Mouse (Mus musculus) liver, embryonic 16.5 days (tissue): Measurements from ENCODE around the gene Hc. TPM values are rescaled to one million over a fixed set of nuclear protein-coding genes. Genes with fewer than 3 reads are reported as not detected.

Experiments
- ATAC-seq: fragments of 200-750 bp; cut with Nextera tagmentation; 2 replicates; pipeline ENCODE4 v1.8.0; 2017; ENCODE audit warnings: low read depth, mild to moderate bottlenecking, moderate number of reproducible peaks, moderate library complexity
- H3K27ac ChIP-seq: fragments of 300-500 bp; sonication (generic); 2 replicates; pipeline ENCODE4 v1.5.1; 2014; ENCODE audit warnings: mild to moderate bottlenecking, low read length
- H3K27me3 ChIP-seq: fragments of 300-500 bp; sonication (generic); 2 replicates; pipeline ENCODE4 v1.6.1; 2014; ENCODE audit warnings: low read depth, low read length, mixed read lengths; ENCODE audit not compliant: control insufficient read depth, insufficient read depth
- H3K36me3 ChIP-seq: fragments of 300-500 bp; sonication (generic); 2 replicates; pipeline ENCODE4 v1.6.1; 2014; ENCODE audit warnings: mild to moderate bottlenecking; ENCODE audit not compliant: control insufficient read depth, insufficient read depth
- H3K4me1 ChIP-seq: fragments of 300-500 bp; sonication (generic); 2 replicates; pipeline ENCODE4 v1.6.1; 2014; ENCODE audit warnings: low read depth, low read length, mixed read lengths; ENCODE audit not compliant: control insufficient read depth
- H3K4me2 ChIP-seq: fragments of 300-500 bp; sonication (generic); 2 replicates; pipeline ENCODE4 v1.6.1; 2014; ENCODE audit warnings: low read depth, low read length, mixed read lengths
- H3K4me3 ChIP-seq: fragments of 300-500 bp; sonication (generic); 2 replicates; pipeline ENCODE4 v1.5.1; 2014; ENCODE audit warnings: low read depth, mild to moderate bottlenecking, low read length
- H3K9ac ChIP-seq: fragments of 300-500 bp; sonication (generic); 2 replicates; pipeline ENCODE4 v1.6.1; 2014; ENCODE audit warnings: low read depth, low read length
- H3K9me3 ChIP-seq: fragments of 300-500 bp; sonication (generic); replicated peaks from 2 replicates; pipeline ENCODE4 v1.6.1; 2016; ENCODE audit warnings: low read length; ENCODE audit not compliant: control insufficient read depth
- WGBS: fragments of 180-500 bp; shearing (Covaris S2); extraction: QIAGEN DNeasy Blood & Tissue Kit; methylation state at CpG from one replicate; pipeline ENCODE4 v1.1.7; 2014; ENCODE audit not compliant: insufficient replicate concordance; 5-methylcytosine and 5-hydroxymethylcytosine counted together
- polyA plus RNA-seq: library from polyadenylated mRNA; unstranded; fragments of >200 nt; fragmentation: Nextera tagmentation; extraction: Ambion mirVana; gene quantifications from 2 replicates; pipeline ENCODE4 v1.2.1, GENCODE M21; 2015

The Hc gene
- polyA plus RNA-seq, 1 experiment from 2014 or later, result 72.4 TPM

DNA sequence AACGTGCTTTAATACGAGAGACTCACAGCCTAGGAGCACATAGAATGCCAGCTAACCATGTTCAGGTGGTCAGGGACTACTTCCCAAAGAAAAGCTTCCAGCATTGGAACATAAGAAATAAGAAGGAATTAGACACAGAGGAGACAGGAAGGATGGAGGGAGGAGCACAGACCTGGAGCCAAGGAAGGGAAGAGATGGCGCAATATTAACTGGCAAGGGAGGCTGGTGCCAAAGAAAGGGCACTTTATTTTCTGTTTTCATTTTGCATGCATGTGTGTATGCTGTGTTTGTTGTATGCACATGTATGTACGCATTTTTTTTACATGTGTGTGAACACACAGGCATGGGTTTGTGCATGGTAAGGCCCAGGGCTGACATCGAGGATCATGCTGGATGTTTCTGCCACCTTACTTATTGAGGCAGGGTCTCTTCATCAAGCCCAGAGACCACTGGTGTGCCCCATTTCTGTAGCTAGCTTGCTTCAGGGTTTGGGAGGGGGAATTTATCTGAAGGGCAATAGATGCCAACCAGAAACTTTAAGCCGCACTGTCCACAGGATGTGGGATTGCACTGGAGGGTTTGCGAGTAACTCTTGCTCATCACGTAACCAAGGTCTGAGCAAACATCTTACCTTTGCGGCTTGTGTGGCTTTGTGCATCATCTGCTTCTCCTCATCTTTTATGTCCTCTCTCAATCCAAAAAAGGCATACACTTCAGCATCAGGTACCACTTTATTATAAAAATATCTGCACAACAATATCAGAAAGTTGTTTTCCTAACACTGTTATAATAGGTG, 22.5 kb downstream of the Hc start:
- Histone ChIP-seq H3K9me3 (no peaks in the 10 kb centered on the region), H3K4me2 (no peak overlapping the region), H3K36me3 (no peaks in the 10 kb centered on the region; the same call in 1 of the 2 replicates), H3K4me1 (no peaks in the 10 kb centered on the region), H3K9ac (no peak overlapping the region), H3K27ac (no peak overlapping the region), H3K27me3 (no peaks in the 10 kb centered on the region), H3K4me3 (no peak overlapping the region)
- no peak for ATAC-seq
- 73% methylated on average over 9 of the region's 9 CpGs for WGBS

DNA sequence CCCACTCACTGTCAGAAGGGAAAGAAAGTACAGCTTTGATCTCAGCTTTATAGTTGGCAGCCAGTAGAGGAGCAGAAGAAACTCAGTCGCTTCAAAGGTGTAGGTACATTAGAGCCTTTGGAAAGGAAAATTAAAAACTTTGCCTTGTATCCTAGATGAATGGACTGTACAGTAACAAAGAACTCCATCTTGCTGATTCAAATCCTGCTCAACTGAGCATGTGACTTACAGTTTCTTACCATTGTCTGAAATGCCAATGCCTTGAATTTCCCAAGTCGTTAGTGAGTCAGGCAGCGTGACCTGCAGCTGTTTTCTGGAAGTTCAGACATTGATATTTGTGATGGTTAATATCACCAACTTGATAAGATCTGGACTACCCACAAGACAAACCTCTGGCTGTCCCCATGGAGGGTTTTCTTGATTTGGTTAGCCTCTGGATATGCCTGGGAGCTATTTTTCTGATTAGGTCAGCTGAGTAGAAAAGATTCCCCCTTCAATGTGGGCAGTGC, 36.5 kb downstream of the Hc start:
- Histone ChIP-seq H3K36me3 (no peaks in the 10 kb centered on the region), H3K4me3 (no peak overlapping the region), H3K4me2 (no peak overlapping the region), H3K9me3 (no peaks in the 10 kb centered on the region), H3K9ac (no peak overlapping the region), H3K27ac (no peak overlapping the region), H3K4me1 (no peaks in the 10 kb centered on the region), H3K27me3 (no peaks in the 10 kb centered on the region)
- no peak for ATAC-seq
- 73% methylated on average over 3 of the region's 3 CpGs for WGBS

- no peak overlapping the region for H3K4me2 ChIP-seq
- no peaks in the 10 kb centered on the region for H3K9me3 ChIP-seq
- no peak overlapping the region for H3K27ac ChIP-seq
- H3K4me3 ChIP-seq, result no peak overlapping the region
- H3K27me3 ChIP-seq, result no peaks in the 10 kb centered on the region
- H3K36me3 ChIP-seq, result no peaks in the 10 kb centered on the region
- no peak for ATAC-seq
- H3K9ac ChIP-seq, result no peak overlapping the region
- 75% methylated on average over 5 of the region's 5 CpGs for WGBS
- H3K4me1 ChIP-seq, result no peaks in the 10 kb centered on the region
These were observed 39.4 kb downstream of the Hc start for GRCm38 (mm10) chr2:35021806-35022205.

GRCm38 (mm10) chr2:35015861-35016260, 45.4 kb downstream of the Hc start:
- ATAC-seq, result no peak
- H3K4me3 ChIP-seq, result no peak overlapping the region
- no peaks in the 10 kb centered on the region for H3K27me3 ChIP-seq
- H3K9ac ChIP-seq, result no peak overlapping the region
- H3K36me3 ChIP-seq, result no peaks in the 10 kb centered on the region
- no peaks in the 10 kb centered on the region for H3K4me1 ChIP-seq
- WGBS, result 18% methylated on average over 6 of the region's 6 CpGs
- H3K9me3 ChIP-seq, result no peaks in the 10 kb centered on the region
- no peak overlapping the region for H3K27ac ChIP-seq
- H3K4me2 ChIP-seq, result no peak overlapping the region

DNA sequence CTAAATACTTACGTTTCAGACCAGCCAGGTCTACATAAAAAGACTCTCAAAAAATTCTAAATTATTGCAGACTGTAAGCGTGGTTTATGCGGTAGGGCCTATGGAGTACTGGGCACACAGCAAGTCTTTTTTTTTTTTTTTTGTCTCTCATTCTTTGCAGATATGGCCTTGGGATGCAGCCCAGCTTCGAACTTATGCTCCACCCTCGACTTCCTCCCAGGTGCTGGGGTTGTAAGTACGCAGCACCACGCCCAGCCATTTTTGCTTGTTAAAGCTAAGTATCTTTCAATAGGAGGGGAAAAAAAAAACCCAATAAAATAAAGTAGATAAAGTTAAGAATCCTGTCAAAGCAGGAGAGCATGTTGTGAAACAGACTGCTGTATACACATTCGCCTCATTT, 49.6 kb downstream of the Hc start:
- Histone ChIP-seq H3K4me3 (no peak overlapping the region), H3K9ac (no peak overlapping the region), H3K9me3 (no peaks in the 10 kb centered on the region), H3K27ac (no peak overlapping the region), H3K36me3 (no peaks in the 10 kb centered on the region), H3K4me2 (no peak overlapping the region), H3K4me1 (no peaks in the 10 kb centered on the region), H3K27me3 (no peaks in the 10 kb centered on the region)
- 68% methylated on average over 8 of the region's 8 CpGs for WGBS
- no peak for ATAC-seq

- Histone ChIP-seq H3K4me1 (no peaks in the 10 kb centered on the region), H3K27me3 (no peaks in the 10 kb centered on the region), H3K36me3 (no peaks in the 10 kb centered on the region), H3K27ac (no peak overlapping the region), H3K9ac (no peak overlapping the region), H3K4me2 (no peak overlapping the region), H3K9me3 (no peaks in the 10 kb centered on the region), H3K4me3 (no peak overlapping the region)
- ATAC-seq, result no peak
- WGBS, result 62% methylated on average over 9 of the region's 9 CpGs
These were observed 62.3 kb downstream of the Hc start for GRCm38 (mm10) chr2:34998956-34999355.

DNA sequence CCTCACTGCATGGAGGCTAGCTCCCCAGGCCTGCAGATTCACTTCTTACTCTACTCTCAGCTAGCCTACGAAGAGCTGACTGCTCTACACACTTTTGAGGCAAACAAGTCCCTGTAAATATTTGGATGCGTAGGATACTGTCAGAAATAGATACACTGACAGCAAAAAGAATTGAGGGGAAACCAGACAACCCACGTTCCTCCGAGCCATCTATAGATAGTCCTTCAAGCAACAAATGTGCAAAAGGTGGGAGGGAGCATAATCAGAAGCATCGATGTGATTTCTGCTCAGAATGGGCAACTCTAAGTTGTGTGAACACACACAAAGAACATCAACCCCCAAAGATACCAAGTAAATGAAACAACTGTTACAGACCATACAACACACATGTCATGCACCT, 64.7 kb downstream of the Hc start:
- no peaks in the 10 kb centered on the region for H3K27me3 ChIP-seq
- no peaks in the 10 kb centered on the region for H3K9me3 ChIP-seq
- no peaks in the 10 kb centered on the region for H3K4me1 ChIP-seq
- no peak overlapping the region for H3K27ac ChIP-seq
- no peak overlapping the region for H3K9ac ChIP-seq
- no peak for ATAC-seq
- H3K4me3 ChIP-seq, result no peak overlapping the region
- H3K4me2 ChIP-seq, result no peak overlapping the region
- 48% methylated on average over 5 of the region's 5 CpGs for WGBS
- no peaks in the 10 kb centered on the region for H3K36me3 ChIP-seq

DNA sequence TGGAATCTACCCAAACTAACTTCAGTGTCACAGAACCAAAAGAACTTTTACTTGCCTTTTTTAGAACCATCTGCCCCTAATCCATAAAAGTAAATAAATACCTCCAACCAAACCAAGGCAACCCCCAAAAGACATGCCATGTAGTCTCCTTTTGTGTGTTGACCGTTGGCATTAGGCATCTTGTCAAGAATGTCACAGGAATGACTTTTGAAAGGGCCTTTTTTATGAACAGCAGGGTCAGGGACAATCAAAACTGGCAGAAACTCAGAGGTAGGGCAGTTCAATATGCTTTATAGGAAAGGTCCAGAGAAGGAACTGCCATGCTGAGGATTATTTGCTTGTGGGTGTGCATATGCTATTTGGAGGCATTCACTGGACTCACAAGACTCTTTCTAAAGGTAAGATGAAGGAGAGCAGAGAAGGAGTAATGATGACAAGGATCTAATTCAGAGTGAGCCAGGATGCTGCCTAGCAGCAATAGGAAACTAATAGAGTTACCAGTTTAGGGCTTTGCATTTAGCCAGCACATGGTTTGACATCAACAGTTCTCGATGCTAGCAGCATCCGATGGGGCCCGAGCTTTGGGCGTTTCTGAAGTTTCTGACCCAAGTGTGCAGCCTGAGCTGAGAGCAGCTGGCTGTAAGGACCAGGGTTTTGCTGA, 67.4 kb downstream of the Hc start:
- Histone ChIP-seq H3K4me3 (no peak overlapping the region), H3K36me3 (no peaks in the 10 kb centered on the region), H3K9ac (no peak overlapping the region), H3K4me2 (no peak overlapping the region), H3K27ac (no peak overlapping the region), H3K9me3 (no peaks in the 10 kb centered on the region), H3K4me1 (no peaks in the 10 kb centered on the region), H3K27me3 (no peaks in the 10 kb centered on the region)
- ATAC-seq, result no peak
- 61% methylated on average over 5 of the region's 5 CpGs for WGBS
